ENCODE assay signal across 12 mouse cellular contexts in the genomic region with DNA sequence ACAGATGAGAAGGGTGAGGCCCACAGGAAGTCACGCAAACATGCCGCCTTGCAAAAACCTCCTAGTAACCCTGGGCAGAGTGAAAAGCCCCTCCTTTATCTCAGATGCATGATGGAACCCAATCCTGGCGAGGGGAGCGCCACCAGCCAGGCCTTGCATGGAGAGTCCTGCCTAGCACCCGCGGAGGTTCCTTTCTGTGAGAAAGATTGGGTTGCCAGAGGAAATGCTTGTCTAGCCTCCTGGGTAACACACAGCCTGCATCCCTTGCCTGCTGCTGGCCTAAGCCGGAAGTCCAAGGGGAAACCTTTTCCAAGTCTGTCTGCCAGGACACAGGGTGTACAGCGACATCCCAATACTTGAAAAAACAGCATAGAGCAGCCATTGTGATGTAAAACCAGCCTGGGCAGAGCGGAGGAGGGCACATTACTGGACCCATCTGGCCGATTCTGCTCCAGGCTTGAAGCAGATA. TPM values are rescaled to one million over a fixed set of nuclear protein-coding genes. Genes with fewer than 3 reads are reported as not detected.
A peak's percentile ranks its signal among the peaks of the same experiment; 100 is the strongest.
DNase-seq lines count a peak whose midpoint lies in the region; ATAC-seq and TF ChIP-seq lines count a peak whose summit lies in the region.
"Had no signal": no experiment of that assay in that cellular context is flagged by ENCODE, and none has a peak within 500 bp of the region (broad histone marks: within the 10 kb centered on the region; RNA-seq: fewer than 3 reads in every experiment).

No protein-coding gene starts in this region.

- TF ChIP-seq EP300 in stomach, postnatal 0 days (optimal IDR thresholded peaks at IDR 0.05): no peak

- ATAC-seq in neural tube, embryonic 13.5 days (ENCODE audit: low read depth): peak; percentile 23; the same call in 1 of the 2 replicates
- peak; percentile 89 for ATAC-seq in hindbrain, embryonic 15.5 days (ENCODE audit: low FRiP score, low read depth)
- 0 out of 2 replicates have a peak, but pooled peaks have one; percentile 3 for ATAC-seq in stomach, postnatal 0 days (ENCODE audit: low FRiP score, low TSS enrichment)

- no peaks in the 10 kb centered on the region for H3K36me3 ChIP-seq in neural tube, embryonic 13.5 days
- no peaks in the 10 kb centered on the region for H3K36me3 ChIP-seq in hindbrain, embryonic 15.5 days
- H3K36me3 ChIP-seq in stomach, postnatal 0 days (ENCODE audit: control insufficient read depth, insufficient read depth, low read length): no peaks in the 10 kb centered on the region
- H3K36me3 ChIP-seq: limb, embryonic 12.5 days; midbrain, embryonic 12.5 days had no signal

- H3K27me3 ChIP-seq in cerebellum, adult 2 months (ENCODE audit: control insufficient read depth, insufficient read depth, low read length): no peaks in the 10 kb centered on the region
- H3K27me3 ChIP-seq in neural tube, embryonic 13.5 days: no peaks in the 10 kb centered on the region
- H3K27me3 ChIP-seq in hindbrain, embryonic 15.5 days: no peaks in the 10 kb centered on the region
- no peaks in the 10 kb centered on the region for H3K27me3 ChIP-seq in stomach, postnatal 0 days (ENCODE audit: control insufficient read depth, insufficient read depth, low read length)
- H3K27me3 ChIP-seq: limb, embryonic 12.5 days had no signal

- H3K9me3 ChIP-seq in neural tube, embryonic 13.5 days: no peaks in the 10 kb centered on the region
- no peaks in the 10 kb centered on the region for H3K9me3 ChIP-seq in hindbrain, embryonic 15.5 days
- H3K9me3 ChIP-seq in stomach, postnatal 0 days (ENCODE audit: control insufficient read depth, low read length): no peaks in the 10 kb centered on the region
- H3K9me3 ChIP-seq: limb, embryonic 12.5 days; midbrain, embryonic 12.5 days had no signal

- no peak overlapping the region for H3K27ac ChIP-seq in cerebellum, adult 2 months (ENCODE audit: insufficient read depth, low read length)
- no peak overlapping the region for H3K27ac ChIP-seq in neural tube, embryonic 13.5 days (replicated peaks)
- peak overlapping the region; percentile 62 for H3K27ac ChIP-seq in hindbrain, embryonic 15.5 days (replicated peaks)
- peak overlapping the region; percentile 25; the same call in 1 of the 2 replicates for H3K27ac ChIP-seq in stomach, postnatal 0 days (replicated peaks)
- no peak overlapping the region; the same call in 1 of the 2 replicates for H3K27ac ChIP-seq in left cerebral cortex, adult 2 months
- H3K27ac ChIP-seq: limb, embryonic 12.5 days; midbrain, embryonic 12.5 days had no signal

- no peak for TF ChIP-seq POLR2A in cerebellum, adult 2 months (IDR thresholded peaks at IDR 0.05; ENCODE audit: borderline replicate concordance, insufficient read depth, low read length)

- H3K4me3 ChIP-seq in cerebellum, adult 2 months (replicated peaks; ENCODE audit: insufficient read depth, low read depth, low read length): no peak overlapping the region
- H3K4me3 ChIP-seq in neural tube, embryonic 13.5 days: no peak overlapping the region
- no peak overlapping the region for H3K4me3 ChIP-seq in hindbrain, embryonic 15.5 days
- H3K4me3 ChIP-seq in stomach, postnatal 0 days (ENCODE audit: low read depth, low read length): no peak overlapping the region
- H3K4me3 ChIP-seq in left cerebral cortex, adult 2 months: no peak overlapping the region
- H3K4me3 ChIP-seq: limb, embryonic 12.5 days; midbrain, embryonic 12.5 days had no signal

- DNase-seq in cerebellum, adult 2 months: peak; percentile 13 to 35
- no peak for DNase-seq in cerebellum, adult 11 months
- no peak for DNase-seq in neural tube, embryonic 10.5 days (ENCODE audit: extremely low spot score, low spot score)
- no peak for DNase-seq in stomach, postnatal 0 days (ENCODE audit: low spot score)
- no peak for DNase-seq in MN1 (ENCODE audit: low spot score)
- no peak for DNase-seq in left cerebral cortex, adult 2 months (ENCODE audit: extremely low spot score in 1 of 2, low spot score in 2 of 2)
- DNase-seq: spleen, adult 18-20 months had no signal

- intact Hi-C loops in left cerebral cortex, adult 2 months (cut with DNase I): no loop called here

- H3K4me2 ChIP-seq in neural tube, embryonic 13.5 days: no peak overlapping the region
- no peak overlapping the region for H3K4me2 ChIP-seq in hindbrain, embryonic 15.5 days
- H3K4me2 ChIP-seq in stomach, postnatal 0 days (replicated peaks; ENCODE audit: low read depth): no peak overlapping the region
- H3K4me2 ChIP-seq: limb, embryonic 12.5 days; midbrain, embryonic 12.5 days had no signal

- 41% methylated on average over 10 of the region's 10 CpGs for WGBS in cerebellum, adult 2 months
- WGBS in neural tube, embryonic 13.5 days: 68% methylated on average over 10 of the region's 10 CpGs
- 54% methylated on average over 10 of the region's 10 CpGs for WGBS in hindbrain, embryonic 15.5 days
- WGBS in stomach, postnatal 0 days: 65% methylated on average over 10 of the region's 10 CpGs

- no peaks in the 10 kb centered on the region for H3K4me1 ChIP-seq in cerebellum, adult 2 months (ENCODE audit: control insufficient read depth, insufficient read depth, low read length)
- peaks cover 11% of the 10 kb centered on the region; the same call in 1 of the 2 replicates for H3K4me1 ChIP-seq in neural tube, embryonic 13.5 days (replicated peaks)
- H3K4me1 ChIP-seq in hindbrain, embryonic 15.5 days (replicated peaks): peaks cover 8% of the 10 kb centered on the region; the same call in 1 of the 2 replicates
- no peaks in the 10 kb centered on the region for H3K4me1 ChIP-seq in stomach, postnatal 0 days (replicated peaks; ENCODE audit: control insufficient read depth, insufficient read depth)

- TF ChIP-seq CTCF in cerebellum, adult 2 months (IDR thresholded peaks at IDR 0.05; ENCODE audit: borderline replicate concordance, insufficient read depth, low read depth, low read length): no peak
- TF ChIP-seq CTCF in stomach, postnatal 0 days (IDR thresholded peaks at IDR 0.05; ENCODE audit: low read depth): no peak
- TF ChIP-seq CTCF in left cerebral cortex, adult 2 months (IDR thresholded peaks at IDR 0.05): no peak

- H3K9ac ChIP-seq in neural tube, embryonic 13.5 days: no peak overlapping the region
- H3K9ac ChIP-seq in hindbrain, embryonic 15.5 days: no peak overlapping the region
- H3K9ac ChIP-seq in stomach, postnatal 0 days (ENCODE audit: low read length): no peak overlapping the region
- H3K9ac ChIP-seq: limb, embryonic 12.5 days; midbrain, embryonic 12.5 days had no signal

RNA-seq across cellular contexts. Expression of a gene that starts 57.7 kb away (rescaled TPM):
- polyA plus RNA-seq in cerebellum, adult 2 months (2012; rRNA removed): 4.0 and 4.1 TPM in 2 replicates
- 0.38 and 0.55 TPM in 2 replicates for polyA plus RNA-seq in neural tube, embryonic 13.5 days (2015; fragmentation: Nextera tagmentation; extraction: Ambion mirVana)
- polyA plus RNA-seq in hindbrain, embryonic 15.5 days (2015; fragmentation: Nextera tagmentation; extraction: Ambion mirVana): 0.93 and 1.1 TPM in 2 replicates
- 0.45 and 0.59 TPM in 2 replicates for polyA plus RNA-seq in stomach, postnatal 0 days (2015; fragmentation: Nextera tagmentation; extraction: Ambion mirVana)
- total RNA-seq in left cerebral cortex, adult 2 months (2021): 10 to 100 TPM; 46.7 to 50.8 TPM
- total RNA-seq: gastrocnemius, adult 18-20 months had no signal

Comparison
In these comparisons a context has a peak if more than half of its experiments do, and no peak if none do; other contexts are left out.
1. DNase-seq: peak in cerebellum, adult 2 months (2 of 2); none in cerebellum, adult 11 months (single experiment), neural tube, embryonic 10.5 days (single experiment), stomach, postnatal 0 days (single experiment), MN1 (single experiment) and left cerebral cortex, adult 2 months (0 of 2).
2. H3K27ac ChIP-seq: peak in hindbrain, embryonic 15.5 days (single experiment) and stomach, postnatal 0 days (single experiment); none in cerebellum, adult 2 months (single experiment), neural tube, embryonic 13.5 days (single experiment) and left cerebral cortex, adult 2 months (single experiment).
3. ATAC-seq: peak in every context shown above with its lines; median percentile 89 in hindbrain, embryonic 15.5 days; 23 in neural tube, embryonic 13.5 days; 3 in stomach, postnatal 0 days.